Mouse (Mus musculus) lung, postnatal 36 days (tissue): ENCODE measurements around the gene Taf9.

Experiments used
- DNase-seq: peaks from one replicate; pipeline ENCODE4 v3.0.0; 2022; ENCODE audit warnings: mixed read lengths

The Taf9 gene

DNA sequence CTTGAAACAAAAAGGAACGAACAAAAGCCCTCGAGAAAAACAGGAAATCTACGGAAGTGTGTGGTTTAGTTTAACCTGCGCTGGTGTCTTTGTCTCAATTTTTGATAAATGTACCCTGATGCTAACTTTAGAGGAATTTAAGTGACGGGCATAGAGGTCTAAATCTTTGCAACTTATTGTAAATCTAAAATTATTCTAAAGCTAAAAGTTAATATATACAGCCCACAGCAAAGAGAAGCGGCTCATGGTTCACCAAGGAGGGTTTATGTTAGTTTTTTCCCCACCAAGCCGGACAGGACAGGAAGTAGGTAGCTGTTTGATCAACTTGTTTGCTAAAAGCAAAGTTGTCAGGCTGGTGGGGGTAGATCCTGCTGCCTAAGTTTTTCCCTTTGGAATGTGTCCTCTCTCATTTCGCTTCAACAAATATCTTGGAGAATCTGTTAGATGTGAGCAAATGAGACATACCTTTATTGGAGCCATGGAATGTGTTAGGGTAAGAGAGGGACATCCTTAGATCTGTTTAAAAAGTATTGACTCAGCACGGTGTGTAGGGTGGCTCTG is 18.9 kb downstream of the Taf9 start:
- no peak for DNase-seq

DNA sequence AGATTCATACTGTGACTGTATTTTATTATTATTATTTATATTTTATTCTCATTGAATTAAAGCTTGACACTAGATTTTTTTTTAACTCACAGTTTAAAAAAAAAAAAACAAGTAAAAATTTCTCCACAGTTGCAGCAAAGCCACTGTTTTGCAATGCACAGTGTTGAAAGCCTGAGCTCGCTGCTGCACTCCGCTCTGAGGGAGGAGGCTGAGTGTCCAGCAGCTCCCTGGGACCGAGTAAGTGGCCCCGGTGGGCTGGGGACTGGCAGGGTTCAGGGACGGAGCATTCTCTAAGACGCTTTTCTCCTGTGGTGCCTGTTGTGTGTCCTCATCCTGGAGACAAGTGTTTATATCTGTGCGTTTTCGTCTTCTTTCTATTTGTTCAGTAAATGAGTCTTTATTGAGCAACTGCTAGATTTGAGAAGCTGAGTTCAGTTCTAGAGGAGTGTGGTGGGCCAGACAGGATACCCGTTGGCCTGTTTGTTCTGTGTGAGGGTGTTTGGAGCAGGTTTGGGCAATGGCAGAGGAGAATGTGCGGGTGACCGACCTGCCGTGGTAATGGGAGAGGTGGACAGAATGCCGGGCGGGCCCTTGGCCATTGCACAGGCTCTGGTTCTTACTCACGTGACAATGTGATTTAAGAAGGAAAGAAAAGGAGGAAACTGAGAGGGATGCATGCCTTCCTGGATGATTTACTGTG is 24.7 kb downstream of the Taf9 start:
- DNase-seq = peak; percentile 32

DNA sequence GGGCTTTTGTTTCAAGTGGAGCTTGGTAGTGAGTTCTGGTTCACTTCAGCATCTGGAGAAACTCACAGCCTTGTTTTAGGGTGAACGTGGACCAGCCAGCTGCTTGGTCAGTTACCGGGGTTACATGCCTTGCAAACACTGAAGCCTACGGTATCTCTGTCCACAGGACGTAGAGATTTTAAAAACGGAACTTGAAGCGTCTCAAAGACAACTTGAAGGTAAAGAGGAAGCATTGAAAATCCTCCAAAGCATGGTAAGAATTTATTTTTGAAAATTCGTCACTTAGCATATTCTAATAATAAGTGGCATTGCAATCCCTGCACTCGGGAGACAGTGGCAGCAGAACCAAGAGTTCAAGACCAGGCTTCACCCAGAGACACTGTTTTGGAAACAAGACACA is 30.2 kb downstream of the Taf9 start:
- no peak for DNase-seq

DNA sequence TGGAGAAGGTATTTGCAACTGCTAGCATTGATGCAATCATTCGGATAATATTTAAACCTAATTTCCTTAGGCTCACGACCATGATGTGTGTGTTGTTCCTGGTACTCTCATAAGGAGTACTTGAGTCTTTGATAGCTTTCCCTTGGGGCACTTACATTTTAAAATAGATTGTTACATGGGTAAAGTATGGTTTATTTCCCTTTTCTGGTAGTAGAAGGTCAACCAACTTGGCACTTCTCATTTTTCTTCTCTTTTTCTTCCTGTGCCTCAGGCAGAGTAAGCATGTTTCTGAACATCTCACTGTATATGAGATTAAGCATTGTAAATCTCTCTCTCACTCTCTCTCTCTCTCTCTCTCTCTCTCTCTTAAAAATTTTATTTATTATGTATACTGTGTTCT is 31.5 kb downstream of the Taf9 start:
- no peak for DNase-seq

DNA sequence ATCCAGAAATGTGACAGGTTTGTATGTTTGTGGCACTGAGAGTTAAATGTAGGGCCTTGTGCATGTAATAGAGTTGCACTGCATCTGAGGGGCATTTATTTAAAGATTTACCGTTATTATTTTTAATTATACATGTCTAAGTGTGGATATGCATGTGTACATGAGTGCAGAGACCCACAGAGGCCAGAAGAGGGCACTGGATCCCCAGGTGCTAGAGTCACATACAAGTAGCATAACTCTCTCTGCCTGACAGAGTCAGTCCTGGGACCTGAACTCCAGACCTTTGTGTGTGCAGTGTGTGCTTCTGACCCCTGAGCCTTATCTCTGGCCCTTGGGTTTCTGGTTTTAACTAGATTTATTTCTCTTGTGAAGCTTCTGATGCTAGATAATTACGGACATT is 33.0 kb downstream of the Taf9 start:
- no peak for DNase-seq

- no peak for DNase-seq
These were observed 36.1 kb downstream of the Taf9 start for GRCm38 (mm10) chr13:100687513-100687912.

- DNase-seq = no peak
These were observed 46.2 kb downstream of the Taf9 start for GRCm38 (mm10) chr13:100697541-100697940.

GRCm38 (mm10) chr13:100698866-100699265 is 47.5 kb downstream of the Taf9 start:
- DNase-seq = no peak

DNA sequence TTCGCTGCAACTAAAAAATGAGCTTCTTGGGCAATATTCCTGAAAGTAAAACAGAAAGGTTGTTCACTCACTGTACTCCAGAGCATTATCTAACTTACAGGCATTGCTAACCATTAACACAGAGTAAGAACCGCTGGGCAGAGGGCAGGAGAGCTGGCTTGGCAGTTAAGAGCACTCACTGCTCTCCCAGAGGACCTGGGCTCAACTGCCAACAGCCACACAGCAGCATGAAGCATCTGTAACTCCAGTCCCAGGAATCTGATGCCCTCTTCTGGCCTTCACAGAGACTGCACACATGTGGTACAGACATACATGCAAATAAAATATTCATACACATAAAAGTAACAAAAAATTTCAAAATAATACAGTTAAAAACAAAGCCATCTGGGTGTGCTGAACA is 52.1 kb downstream of the Taf9 start:
- no peak for DNase-seq
